Mouse (Mus musculus): ENCODE results near the gene Zcchc24. TPM values are rescaled to one million over a fixed set of nuclear protein-coding genes. Genes with fewer than 3 reads are reported as not detected.

The Zcchc24 gene
- polyA plus RNA-seq, 1 experiment from 2014 or later: 35.4 TPM

DNA sequence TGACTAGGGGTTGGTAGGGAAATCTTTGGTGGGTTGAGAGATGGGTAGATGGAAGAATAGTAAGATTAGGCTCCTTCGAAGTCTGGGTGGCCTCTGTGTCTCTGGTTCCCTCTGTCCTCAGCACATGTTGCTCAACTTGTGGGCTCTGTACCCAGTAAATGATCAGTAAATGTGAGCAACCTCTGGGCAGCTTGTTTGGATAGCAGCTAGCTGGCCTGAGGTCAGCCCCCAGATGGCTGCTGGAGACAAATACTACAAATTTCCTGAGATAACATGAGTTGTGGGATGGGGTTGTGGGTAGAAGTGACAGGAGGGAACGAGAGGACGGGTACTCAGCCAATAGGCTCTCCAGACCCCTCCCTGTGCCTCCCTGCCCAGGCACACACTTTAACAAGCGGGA, 4.2 kb upstream of the Zcchc24 start:
- Histone ChIP-seq H3K36me3 (no peaks in the 10 kb centered on the region), H3K4me3 (no peak overlapping the region), H3K27me3 (no peaks in the 10 kb centered on the region), H3K9me3 (no peaks in the 10 kb centered on the region), H3K27ac (no peak overlapping the region), H3K4me1 (peaks cover 31% of the 10 kb centered on the region), H3K4me2 (no peak overlapping the region), H3K9ac (no peak overlapping the region)
- WGBS: 62% methylated on average over 4 of the region's 4 CpGs
- no peak for ATAC-seq (ENCODE audit: insufficient number of reproducible peaks, low FRiP score, low TSS enrichment, low read depth)

DNA sequence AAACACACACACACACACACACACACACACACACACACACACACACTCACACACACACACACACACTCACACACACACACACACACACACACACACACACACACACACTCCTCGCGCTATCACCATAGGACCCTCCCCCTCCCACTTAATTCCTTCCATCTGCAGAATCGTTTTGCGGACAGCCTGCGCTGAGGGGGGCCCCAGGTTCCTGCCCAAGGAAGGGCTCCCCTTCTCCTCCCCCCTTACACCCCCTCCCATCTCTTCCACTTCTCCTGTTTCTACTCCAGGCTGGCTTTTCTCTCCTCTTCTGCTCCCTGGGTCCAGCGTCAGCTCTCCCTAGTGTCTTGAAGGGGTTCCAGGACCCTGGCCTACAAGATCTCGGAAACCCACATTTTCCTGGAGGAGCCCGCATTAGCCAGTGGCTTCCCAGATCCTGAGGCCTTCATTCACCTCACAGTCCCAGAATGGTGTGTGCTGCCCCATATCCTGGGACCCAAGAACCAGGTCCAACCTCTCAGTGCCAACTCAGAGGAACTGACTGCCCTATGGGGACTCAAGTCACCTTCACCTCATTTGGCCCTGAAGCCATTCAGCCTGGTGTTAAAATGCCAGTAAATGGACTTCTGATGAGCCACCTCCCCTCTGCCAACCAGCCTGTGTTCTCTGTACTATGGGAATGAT, 927 bp upstream of the Zcchc24 start:
- H3K4me2 ChIP-seq: peak overlapping the region; percentile 66
- WGBS: 10% methylated on average over 8 of the region's 8 CpGs
- H3K27me3 ChIP-seq: no peaks in the 10 kb centered on the region
- H3K9me3 ChIP-seq: no peaks in the 10 kb centered on the region
- H3K27ac ChIP-seq: peak overlapping the region; percentile 95
- peaks cover 57% of the 10 kb centered on the region for H3K4me1 ChIP-seq
- no peaks in the 10 kb centered on the region for H3K36me3 ChIP-seq
- no peak for ATAC-seq (ENCODE audit: insufficient number of reproducible peaks, low FRiP score, low TSS enrichment, low read depth)
- H3K4me3 ChIP-seq: no peak overlapping the region; the same call in 1 of the 2 replicates
- no peak overlapping the region for H3K9ac ChIP-seq

DNA sequence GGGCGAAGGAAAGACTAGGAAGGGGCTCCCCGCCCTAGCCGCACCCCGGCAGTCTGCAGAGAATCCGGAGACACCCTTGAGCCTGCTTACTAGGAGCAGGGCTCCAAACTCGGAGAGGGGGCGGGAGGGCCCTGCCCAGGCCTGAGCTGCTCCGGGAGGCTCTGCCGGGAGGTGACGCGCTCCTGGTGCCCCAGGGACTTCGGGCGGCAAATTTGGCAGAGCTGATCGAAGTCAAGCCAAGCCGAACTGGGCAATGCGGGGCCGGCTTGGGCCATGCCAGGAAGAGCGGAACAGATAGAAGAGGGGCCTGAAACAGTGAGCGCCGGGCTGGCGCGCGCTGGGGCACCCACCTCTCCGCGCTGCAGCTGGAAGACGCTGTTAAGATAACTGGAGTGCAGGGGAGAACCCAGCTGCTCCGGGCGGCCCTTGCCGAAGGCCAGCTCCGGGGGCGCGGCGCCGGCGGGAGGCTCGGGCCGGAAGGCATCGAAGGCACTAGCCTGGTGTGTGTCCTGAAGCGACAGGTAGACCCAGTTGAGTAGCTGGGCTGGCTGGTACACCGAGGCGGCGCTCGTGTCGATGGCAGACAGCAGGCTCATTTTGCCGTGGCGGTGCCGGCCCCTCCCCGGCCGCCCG, 462 bp downstream of the Zcchc24 start:
- peak; percentile 20; the same call in 1 of the 2 replicates for ATAC-seq (ENCODE audit: insufficient number of reproducible peaks, low FRiP score, low TSS enrichment, low read depth)
- H3K27ac ChIP-seq: peak overlapping the region; percentile 95
- H3K9ac ChIP-seq: peak overlapping the region; percentile 75
- peak overlapping the region; percentile 79 for H3K4me3 ChIP-seq
- peaks cover 59% of the 10 kb centered on the region for H3K4me1 ChIP-seq
- no peaks in the 10 kb centered on the region for H3K36me3 ChIP-seq
- H3K9me3 ChIP-seq: no peaks in the 10 kb centered on the region
- H3K4me2 ChIP-seq: peak overlapping the region; percentile 66
- H3K27me3 ChIP-seq: no peaks in the 10 kb centered on the region
- WGBS: under 1% methylated on average over 49 of the region's 50 CpGs

DNA sequence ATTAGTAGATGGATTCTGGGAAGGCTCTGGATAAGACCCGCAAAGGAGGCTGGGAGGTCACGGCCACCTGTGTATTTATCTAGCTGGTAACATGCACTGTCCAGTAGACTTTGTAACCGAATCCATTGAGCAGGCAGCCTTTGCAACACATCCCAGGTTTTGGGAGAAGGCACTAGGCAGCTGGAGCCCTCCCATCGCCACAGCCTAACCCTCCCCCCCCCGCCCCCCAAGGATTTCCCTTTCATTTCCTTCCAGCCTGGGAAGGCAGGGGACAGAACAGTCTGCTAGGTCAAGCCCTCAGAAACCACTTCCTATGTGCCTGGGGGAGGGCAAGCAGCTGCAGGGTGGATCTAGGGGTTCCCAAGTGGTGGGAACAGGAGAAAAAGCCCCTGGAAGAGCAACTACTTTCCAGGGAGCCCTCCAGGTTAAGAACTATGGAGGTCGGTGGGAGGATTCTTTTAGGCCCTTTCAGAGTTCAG, 1.1 kb downstream of the Zcchc24 start:
- no peak for ATAC-seq (ENCODE audit: insufficient number of reproducible peaks, low FRiP score, low TSS enrichment, low read depth)
- Histone ChIP-seq H3K9ac (peak overlapping the region; percentile 75; the same call in 1 of the 2 replicates), H3K4me2 (peak overlapping the region; percentile 66), H3K36me3 (no peaks in the 10 kb centered on the region), H3K9me3 (no peaks in the 10 kb centered on the region), H3K4me1 (peaks cover 59% of the 10 kb centered on the region), H3K4me3 (peak overlapping the region; percentile 79), H3K27me3 (no peaks in the 10 kb centered on the region), H3K27ac (peak overlapping the region; percentile 95)
- WGBS: 10% methylated on average over 6 of the region's 6 CpGs

DNA sequence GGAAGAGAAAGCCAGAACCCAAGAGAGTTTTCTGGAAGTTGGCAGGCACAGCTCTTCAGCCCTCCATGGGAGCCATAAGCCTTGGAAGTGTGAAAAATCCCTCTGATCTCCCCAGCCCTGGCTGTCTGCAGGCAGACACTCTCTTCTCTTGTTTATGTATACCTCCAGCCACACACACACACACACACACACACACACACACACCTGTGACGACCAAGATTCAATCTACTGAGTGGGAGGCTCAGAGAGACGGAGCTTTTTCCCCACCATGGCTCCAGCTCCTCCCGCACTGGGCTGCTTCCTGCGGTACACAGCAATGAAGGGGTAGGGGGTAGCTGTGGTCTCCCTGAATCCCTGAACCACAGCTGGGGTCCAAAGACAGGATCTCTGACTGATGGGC, 2.4 kb downstream of the Zcchc24 start:
- Histone ChIP-seq H3K27ac (peak overlapping the region; percentile 73), H3K36me3 (no peaks in the 10 kb centered on the region; the same call in 1 of the 2 replicates), H3K9me3 (no peaks in the 10 kb centered on the region), H3K4me1 (peaks cover 61% of the 10 kb centered on the region), H3K4me2 (peak overlapping the region; percentile 66), H3K4me3 (peak overlapping the region; percentile 79), H3K27me3 (no peaks in the 10 kb centered on the region), H3K9ac (0 out of 2 replicates have a peak overlapping the region, but pooled peaks have one; percentile 29)
- 29% methylated on average over 4 of the region's 4 CpGs for WGBS
- ATAC-seq (ENCODE audit: insufficient number of reproducible peaks, low FRiP score, low TSS enrichment, low read depth): no peak

DNA sequence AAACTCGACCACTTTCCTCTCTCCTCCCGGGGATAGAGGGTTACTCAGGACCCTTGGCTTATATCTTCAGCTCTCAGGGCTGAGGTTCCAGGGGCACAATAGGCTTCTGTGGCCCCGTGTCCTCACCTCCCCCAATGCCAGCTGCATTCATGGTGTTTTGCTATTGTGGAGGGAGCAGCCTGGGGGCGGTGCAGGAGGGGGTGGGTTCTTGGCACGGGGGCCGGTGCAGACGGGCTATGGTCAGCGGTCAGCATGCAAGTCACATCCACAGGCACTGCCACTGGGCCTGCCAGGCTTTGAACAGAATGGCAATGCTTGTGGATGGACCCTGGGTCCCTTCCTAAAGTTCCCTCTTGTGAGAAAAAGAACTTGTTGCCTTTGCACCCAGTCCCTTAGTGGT, 2.9 kb downstream of the Zcchc24 start:
- ATAC-seq (ENCODE audit: insufficient number of reproducible peaks, low FRiP score, low TSS enrichment, low read depth): no peak
- Histone ChIP-seq H3K9ac (no peak overlapping the region), H3K36me3 (no peaks in the 10 kb centered on the region; the same call in 1 of the 2 replicates), H3K4me2 (peak overlapping the region; percentile 66), H3K4me3 (peak overlapping the region; percentile 79), H3K4me1 (peaks cover 66% of the 10 kb centered on the region), H3K27me3 (no peaks in the 10 kb centered on the region), H3K9me3 (no peaks in the 10 kb centered on the region), H3K27ac (peak overlapping the region; percentile 73)
- WGBS: 22% methylated on average over 8 of the region's 8 CpGs

DNA sequence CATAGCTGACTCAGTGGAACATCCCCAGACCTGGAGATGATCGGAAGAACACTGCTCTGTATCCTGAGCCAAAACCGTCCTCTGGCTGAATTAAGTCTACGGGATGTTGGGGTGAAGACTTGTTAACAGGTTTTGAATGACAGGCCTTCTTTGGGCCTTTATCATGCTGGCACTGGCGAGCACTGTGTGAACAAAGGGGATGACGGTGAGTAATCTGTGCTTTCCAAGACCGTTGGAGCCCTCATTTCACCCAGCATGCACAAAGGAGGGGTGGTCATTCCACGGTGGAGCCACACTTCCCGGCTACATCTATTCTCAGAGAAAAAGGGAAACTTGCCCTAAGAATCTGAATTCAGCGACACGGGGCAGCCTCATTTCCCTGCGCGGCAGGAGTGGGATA, 3.7 kb downstream of the Zcchc24 start:
- Histone ChIP-seq H3K27ac (peak overlapping the region; percentile 73), H3K27me3 (no peaks in the 10 kb centered on the region), H3K36me3 (no peaks in the 10 kb centered on the region; the same call in 1 of the 2 replicates), H3K4me2 (peak overlapping the region; percentile 66), H3K4me3 (0 out of 2 replicates have a peak overlapping the region, but pooled peaks have one; percentile 79), H3K4me1 (peaks cover 74% of the 10 kb centered on the region), H3K9ac (no peak overlapping the region), H3K9me3 (no peaks in the 10 kb centered on the region)
- no peak for ATAC-seq (ENCODE audit: insufficient number of reproducible peaks, low FRiP score, low TSS enrichment, low read depth)
- WGBS: 51% methylated on average over 12 of the region's 12 CpGs

DNA sequence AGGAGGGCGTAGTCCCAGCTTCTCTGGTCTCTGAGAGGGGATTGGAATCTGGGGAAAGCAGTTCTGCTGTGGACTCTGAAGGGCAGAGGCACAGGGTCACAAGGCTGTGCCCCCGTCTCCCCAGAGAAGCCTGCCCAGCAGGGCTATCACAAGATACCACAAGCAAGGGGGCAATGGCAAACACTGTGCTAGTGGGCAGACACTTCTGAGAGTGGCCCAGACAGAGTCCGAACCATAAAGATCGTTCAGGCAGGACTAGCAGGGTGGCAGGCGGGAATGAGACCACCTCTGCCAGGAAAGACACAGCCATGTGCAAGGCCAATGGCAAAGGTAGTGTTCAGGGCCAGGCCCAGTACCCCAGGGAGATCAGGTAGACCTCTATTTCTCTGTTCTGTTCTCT, 7.7 kb downstream of the Zcchc24 start:
- Histone ChIP-seq H3K27ac (no peak overlapping the region), H3K4me1 (peaks cover 75% of the 10 kb centered on the region), H3K9me3 (no peaks in the 10 kb centered on the region), H3K9ac (no peak overlapping the region), H3K27me3 (no peaks in the 10 kb centered on the region), H3K4me3 (no peak overlapping the region), H3K36me3 (no peaks in the 10 kb centered on the region; the same call in 1 of the 2 replicates), H3K4me2 (no peak overlapping the region)
- 88% methylated on average over 5 of the region's 5 CpGs for WGBS
- no peak for ATAC-seq (ENCODE audit: insufficient number of reproducible peaks, low FRiP score, low TSS enrichment, low read depth)

DNA sequence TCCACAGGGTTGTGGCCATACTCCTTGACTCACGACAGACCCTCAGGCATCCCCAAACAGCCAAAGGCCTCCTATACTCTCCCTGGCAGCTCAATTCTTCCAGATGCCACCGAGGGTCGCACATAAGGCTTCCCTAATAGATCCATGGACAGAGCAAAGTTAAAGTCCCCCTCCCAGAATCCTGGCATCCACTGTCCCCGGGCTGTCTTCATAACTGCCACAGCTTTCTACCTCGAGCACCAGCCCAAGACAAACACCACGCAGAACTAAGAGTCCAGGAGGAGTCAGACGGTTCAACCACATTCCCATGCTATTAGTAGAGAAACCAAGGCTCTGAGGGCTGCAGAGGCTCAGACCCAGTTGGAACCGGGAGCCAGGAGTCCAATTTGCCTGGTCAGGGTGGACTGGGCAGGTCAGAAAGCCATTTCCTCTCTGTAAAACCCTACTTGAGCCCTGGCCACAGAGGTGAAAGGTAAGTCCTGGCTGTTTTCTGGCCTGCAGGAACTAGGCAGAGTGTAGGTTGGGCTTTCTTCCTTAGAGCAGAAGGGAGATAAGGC, 8.8 kb downstream of the Zcchc24 start:
- Histone ChIP-seq H3K4me2 (no peak overlapping the region), H3K36me3 (peaks cover 10% of the 10 kb centered on the region; the same call in 1 of the 2 replicates), H3K27me3 (no peaks in the 10 kb centered on the region), H3K4me3 (no peak overlapping the region), H3K27ac (peak overlapping the region; percentile 71), H3K9ac (no peak overlapping the region; the same call in 1 of the 2 replicates), H3K4me1 (peaks cover 75% of the 10 kb centered on the region), H3K9me3 (no peaks in the 10 kb centered on the region)
- ATAC-seq (ENCODE audit: insufficient number of reproducible peaks, low FRiP score, low TSS enrichment, low read depth): no peak
- 31% methylated on average over 8 of the region's 8 CpGs for WGBS

DNA sequence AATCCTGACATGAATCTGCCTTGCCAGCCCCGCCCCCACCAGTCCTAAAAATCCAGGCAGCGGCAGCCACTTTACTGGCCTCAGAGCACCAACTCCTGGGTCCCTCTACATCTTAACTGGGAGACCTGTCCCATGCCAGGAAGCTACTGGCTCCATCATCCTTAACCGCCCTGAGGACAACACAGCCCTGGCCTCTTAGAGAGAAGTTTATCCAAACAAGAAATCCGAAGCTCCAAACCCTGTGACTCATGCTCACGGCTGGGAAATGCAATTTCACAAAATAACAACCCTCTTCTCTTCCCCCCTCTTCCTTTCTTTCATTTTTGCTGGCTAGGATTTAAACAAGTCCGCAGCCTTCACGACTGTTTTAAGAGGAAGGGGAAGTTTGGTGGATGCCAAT, 9.3 kb downstream of the Zcchc24 start:
- H3K4me1 ChIP-seq: peaks cover 75% of the 10 kb centered on the region
- H3K4me2 ChIP-seq: no peak overlapping the region
- H3K27me3 ChIP-seq: no peaks in the 10 kb centered on the region
- 26% methylated on average over 7 of the region's 7 CpGs for WGBS
- no peak overlapping the region for H3K9ac ChIP-seq
- H3K27ac ChIP-seq: peak overlapping the region; percentile 71
- H3K9me3 ChIP-seq: no peaks in the 10 kb centered on the region
- H3K4me3 ChIP-seq: no peak overlapping the region
- peaks cover 15% of the 10 kb centered on the region; the same call in 1 of the 2 replicates for H3K36me3 ChIP-seq
- no peak for ATAC-seq (ENCODE audit: insufficient number of reproducible peaks, low FRiP score, low TSS enrichment, low read depth)

DNA sequence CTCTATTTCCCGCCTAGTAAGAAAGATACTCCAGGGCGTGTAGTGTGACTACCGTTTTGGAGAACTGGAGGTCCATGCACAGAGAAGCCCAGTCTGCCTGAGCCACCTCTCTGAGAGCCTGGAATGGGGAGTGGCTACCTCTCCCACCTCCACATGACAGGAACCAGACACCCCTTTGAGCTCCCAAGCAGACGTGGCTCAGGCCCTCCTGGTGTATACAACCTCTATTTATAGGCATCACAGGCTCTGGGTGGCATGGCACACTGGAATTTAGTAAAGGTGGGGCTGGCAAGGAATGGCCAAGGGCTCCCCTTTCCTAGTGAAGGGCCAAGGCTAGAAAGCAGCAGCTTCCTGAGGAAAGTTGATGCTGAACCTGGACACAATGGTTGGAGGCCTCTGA, 10.9 kb downstream of the Zcchc24 start:
- no peak overlapping the region for H3K9ac ChIP-seq
- no peak for ATAC-seq (ENCODE audit: insufficient number of reproducible peaks, low FRiP score, low TSS enrichment, low read depth)
- H3K9me3 ChIP-seq: no peaks in the 10 kb centered on the region
- no peaks in the 10 kb centered on the region for H3K27me3 ChIP-seq
- peaks cover 19% of the 10 kb centered on the region; the same call in 1 of the 2 replicates for H3K36me3 ChIP-seq
- 54% methylated on average over 4 of the region's 4 CpGs for WGBS
- H3K4me2 ChIP-seq: no peak overlapping the region
- H3K27ac ChIP-seq: peak overlapping the region; percentile 84
- H3K4me3 ChIP-seq: no peak overlapping the region
- H3K4me1 ChIP-seq: peaks cover 76% of the 10 kb centered on the region

Data from limb, embryonic 15.5 days (tissue).